Mouse (Mus musculus) ES-E14 (cell line): ENCODE results near the gene Miga2.

Experiments
- MAFK ChIP-seq: IDR thresholded peaks from 2 replicates; pipeline ENCODE4 v1.6.1; 2014; ENCODE audit warnings: mild to moderate bottlenecking, low read depth, low read length, inconsistent platforms; ENCODE audit not compliant: insufficient read depth
- ZC3H11A ChIP-seq: IDR thresholded peaks from 2 replicates; pipeline ENCODE4 v1.6.1; 2012; ENCODE audit warnings: low read depth, mild to moderate bottlenecking, inconsistent platforms, low read length, borderline replicate concordance
- ZNF384 ChIP-seq: IDR thresholded peaks from 2 replicates; pipeline ENCODE4 v1.6.1; 2012; ENCODE audit warnings: low read depth, low read length, inconsistent platforms

GRCm38 (mm10) chr2:30421432-30421831 is 57.4 kb downstream of the Miga2 start:
- TF ChIP-seq ZC3H11A: no peak
- no peak for TF ChIP-seq MAFK
- TF ChIP-seq ZNF384: no peak
